Comparison of ENCODE assay signal across 11 mouse cellular contexts in genomic region chr1:75449377-75450135, GRCm38 (mm10). TPM values are rescaled to one million over a fixed set of nuclear protein-coding genes. Genes with fewer than 3 reads are reported as not detected.
DNase-seq lines count a peak whose midpoint lies in the region; ATAC-seq and TF ChIP-seq lines count a peak whose summit lies in the region.
"Had no signal": no experiment of that assay in that cellular context is flagged by ENCODE, and none has a peak within 500 bp of the region (broad histone marks: within the 10 kb centered on the region; RNA-seq: fewer than 3 reads in every experiment).

No protein-coding gene starts in this region.

- H3K9ac ChIP-seq in heart, embryonic 15.5 days: no peak overlapping the region
- no peak overlapping the region for H3K9ac ChIP-seq in limb, embryonic 11.5 days (ENCODE audit: low read length)

- DNase-seq in heart, postnatal 25 days (ENCODE audit: low spot score): no peak
- DNase-seq in forebrain, embryonic 10.5 days (ENCODE audit: extremely low spot score, low spot score): no peak
- DNase-seq in limb, embryonic 11.5 days (ENCODE audit: low spot score): no peak
- DNase-seq in cerebellum, postnatal 25 days: no peak
- DNase-seq in thymus, postnatal 0 days (ENCODE audit: low spot score): no peak
- no peak for DNase-seq in lung, postnatal 25 days (ENCODE audit: low spot score)
- DNase-seq: adrenal gland, postnatal 25 days; kidney, postnatal 36 days had no signal

- H3K27ac ChIP-seq in heart, embryonic 15.5 days: no peak overlapping the region
- H3K27ac ChIP-seq in forebrain, embryonic 10.5 days: peak overlapping the region; percentile 80
- no peak overlapping the region for H3K27ac ChIP-seq in limb, embryonic 11.5 days (replicated peaks; ENCODE audit: low read depth, low read length)

- ATAC-seq in heart, embryonic 15.5 days (replicated peaks; ENCODE audit: insufficient number of reproducible peaks, insufficient read depth, low FRiP score, low read depth): no peak
- no peak for ATAC-seq in limb, embryonic 11.5 days (ENCODE audit: insufficient number of reproducible peaks, low FRiP score, low TSS enrichment, low read depth)

- H3K4me1 ChIP-seq in heart, embryonic 15.5 days (replicated peaks): peaks cover 65% of the 10 kb centered on the region
- H3K4me1 ChIP-seq in forebrain, embryonic 10.5 days: peaks cover 100% of the 10 kb centered on the region
- H3K4me1 ChIP-seq in limb, embryonic 11.5 days (ENCODE audit: control insufficient read depth, insufficient read depth, low read length): peaks cover 78% of the 10 kb centered on the region

- H3K79me2 ChIP-seq in myocyte (ENCODE audit: control insufficient read depth, insufficient read depth): no peaks in the 10 kb centered on the region

- no peak overlapping the region for H3ac ChIP-seq in myocyte (ENCODE audit: control insufficient read depth, insufficient read length)

- no peak for TF ChIP-seq POLR2A in myocyte (IDR thresholded peaks at IDR 0.05; ENCODE audit: insufficient read length, low read depth)

- peak overlapping the region; percentile 62 for H3K4me2 ChIP-seq in heart, embryonic 15.5 days
- H3K4me2 ChIP-seq in limb, embryonic 11.5 days (ENCODE audit: low read depth, severe bottlenecking): peak overlapping the region; percentile 59
- H3K4me2 ChIP-seq in myocyte (ENCODE audit: low read depth): peak overlapping the region; percentile 10

- intact Hi-C loops in heart, postnatal 25 days (cut with DNase I): loop anchor here (5.0 kb wide), 1 partner anchor 107 kb away; no protein-coding TSS in a partner anchor

- no peak overlapping the region for H3K4me3 ChIP-seq in heart, embryonic 15.5 days
- peak overlapping the region; percentile 46 for H3K4me3 ChIP-seq in forebrain, embryonic 10.5 days
- H3K4me3 ChIP-seq in limb, embryonic 11.5 days (ENCODE audit: low read depth, low read length): no peak overlapping the region; the same call in 1 of the 2 replicates
- H3K4me3 ChIP-seq in myocyte: no peak overlapping the region

- WGBS in heart, embryonic 15.5 days: 10% methylated on average over 8 of the region's 8 CpGs
- 4% methylated on average over 8 of the region's 8 CpGs for WGBS in forebrain, embryonic 10.5 days
- WGBS in limb, embryonic 11.5 days: under 1% methylated on average over 8 of the region's 8 CpGs

- peaks cover 92% of the 10 kb centered on the region for H3K27me3 ChIP-seq in heart, embryonic 15.5 days
- peaks cover 100% of the 10 kb centered on the region for H3K27me3 ChIP-seq in forebrain, embryonic 10.5 days (ENCODE audit: poor library complexity, severe bottlenecking)
- H3K27me3 ChIP-seq in limb, embryonic 11.5 days (ENCODE audit: control insufficient read depth, insufficient read depth, low read length): peaks cover 54% of the 10 kb centered on the region
- H3K27me3 ChIP-seq in myocyte (ENCODE audit: control insufficient read depth, insufficient read depth, insufficient read length): peaks cover 18% of the 10 kb centered on the region

- no peaks in the 10 kb centered on the region for H3K9me3 ChIP-seq in heart, embryonic 15.5 days (replicated peaks)
- H3K9me3 ChIP-seq in forebrain, embryonic 10.5 days: no peaks in the 10 kb centered on the region
- H3K9me3 ChIP-seq in limb, embryonic 11.5 days (ENCODE audit: control insufficient read depth, low read length): no peaks in the 10 kb centered on the region

- no peaks in the 10 kb centered on the region for H3K36me3 ChIP-seq in heart, embryonic 15.5 days
- H3K36me3 ChIP-seq in forebrain, embryonic 10.5 days (replicated peaks): no peaks in the 10 kb centered on the region
- no peaks in the 10 kb centered on the region for H3K36me3 ChIP-seq in limb, embryonic 11.5 days (ENCODE audit: control insufficient read depth, insufficient read depth, low read length)
- no peaks in the 10 kb centered on the region for H3K36me3 ChIP-seq in myocyte (ENCODE audit: control insufficient read depth, insufficient read depth)

TF ChIP-seq in myocyte, 11 proteins besides CTCF, POLR2A, EP300 and RAD21:
- TF ChIP-seq CEBPB (IDR thresholded peaks at IDR 0.05; ENCODE audit: insufficient read depth, poor library complexity, severe bottlenecking) (peak; percentile 76; the same call in 1 of the 2 replicates), USF1 (IDR thresholded peaks at IDR 0.05; ENCODE audit: low read depth) (no peak), TCF12 (IDR thresholded peaks at IDR 0.05; ENCODE audit: insufficient read depth, poor library complexity, severe bottlenecking) (no peak)

RNA-seq across cellular contexts. Expression of gene Asic4, which starts 0.7 kb away (rescaled TPM):
- polyA plus RNA-seq in heart, embryonic 15.5 days (2015; fragmentation: Nextera tagmentation; extraction: Ambion mirVana): 0.40 and 0.81 TPM in 2 replicates
- not detected for total RNA-seq in heart, postnatal 25 days (2021)
- 3.1 and 3.4 TPM in 2 replicates for polyA plus RNA-seq in forebrain, embryonic 10.5 days (2016; fragmentation: Nextera tagmentation; extraction: Ambion mirVana)
- polyA plus RNA-seq in limb, embryonic 11.5 days (2014; fragmentation: Nextera tagmentation; extraction: Ambion mirVana): 0.07 and 0.13 TPM in 2 replicates
- 0.28 TPM for polyA plus RNA-seq in myocyte (2012; fragmentation: generic; extraction: Trizol)
- not detected in 2 replicates for polyA plus RNA-seq in thymus, postnatal 0 days (2015; fragmentation: Nextera tagmentation; extraction: Ambion mirVana)
- polyA plus RNA-seq: erythroblast, embryonic 14.5 days had no signal

RNA-seq across cellular contexts. Expression of gene Gmppa, which starts 13.8 kb away (rescaled TPM):
- 63.9 and 81.8 TPM in 2 replicates for polyA plus RNA-seq in heart, embryonic 15.5 days (2015; fragmentation: Nextera tagmentation; extraction: Ambion mirVana)
- total RNA-seq in heart, postnatal 25 days (2021): 10 to 100 TPM; 36.6 to 37.3 TPM
- polyA plus RNA-seq in forebrain, embryonic 10.5 days (2016; fragmentation: Nextera tagmentation; extraction: Ambion mirVana): 55.9 and 60.1 TPM in 2 replicates
- polyA plus RNA-seq in limb, embryonic 11.5 days (2014; fragmentation: Nextera tagmentation; extraction: Ambion mirVana): 44.9 and 49.9 TPM in 2 replicates
- 106 TPM for polyA plus RNA-seq in myocyte (2012; fragmentation: generic; extraction: Trizol)
- polyA plus RNA-seq in thymus, postnatal 0 days (2015; fragmentation: Nextera tagmentation; extraction: Ambion mirVana): 51.4 and 58.5 TPM in 2 replicates

RNA-seq across cellular contexts. Expression of gene Chpf, which starts 29.6 kb away (rescaled TPM):
- polyA plus RNA-seq in heart, embryonic 15.5 days (2015; fragmentation: Nextera tagmentation; extraction: Ambion mirVana): 23.9 and 36.6 TPM in 2 replicates
- total RNA-seq in heart, postnatal 25 days (2021): 10 to 100 TPM; 26.4 to 28.2 TPM
- 20.1 and 20.5 TPM in 2 replicates for polyA plus RNA-seq in forebrain, embryonic 10.5 days (2016; fragmentation: Nextera tagmentation; extraction: Ambion mirVana)
- polyA plus RNA-seq in limb, embryonic 11.5 days (2014; fragmentation: Nextera tagmentation; extraction: Ambion mirVana): 14.2 and 16.1 TPM in 2 replicates
- 52.1 TPM for polyA plus RNA-seq in myocyte (2012; fragmentation: generic; extraction: Trizol)
- 10.7 and 11.4 TPM in 2 replicates for polyA plus RNA-seq in thymus, postnatal 0 days (2015; fragmentation: Nextera tagmentation; extraction: Ambion mirVana)

RNA-seq across cellular contexts. Expression of gene Tmem198, which starts 29.8 kb away (rescaled TPM):
- polyA plus RNA-seq in heart, embryonic 15.5 days (2015; fragmentation: Nextera tagmentation; extraction: Ambion mirVana): 0.39 and 0.80 TPM in 2 replicates
- under 1 TPM; 0.42 to 0.61 TPM for total RNA-seq in heart, postnatal 25 days (2021)
- polyA plus RNA-seq in forebrain, embryonic 10.5 days (2016; fragmentation: Nextera tagmentation; extraction: Ambion mirVana): 4.5 and 6.1 TPM in 2 replicates
- polyA plus RNA-seq in limb, embryonic 11.5 days (2014; fragmentation: Nextera tagmentation; extraction: Ambion mirVana): 0.17 and 0.18 TPM in 2 replicates
- 0.78 TPM for polyA plus RNA-seq in myocyte (2012; fragmentation: generic; extraction: Trizol)
- 0.30 and 0.39 TPM in 2 replicates for polyA plus RNA-seq in thymus, postnatal 0 days (2015; fragmentation: Nextera tagmentation; extraction: Ambion mirVana)

RNA-seq across cellular contexts. Expression of gene Obsl1, which starts 56.7 kb away (rescaled TPM):
- 95.1 and 122 TPM in 2 replicates for polyA plus RNA-seq in heart, embryonic 15.5 days (2015; fragmentation: Nextera tagmentation; extraction: Ambion mirVana)
- 100 to 1,000 TPM; 147 to 150 TPM for total RNA-seq in heart, postnatal 25 days (2021)
- 34.5 and 35.8 TPM in 2 replicates for polyA plus RNA-seq in forebrain, embryonic 10.5 days (2016; fragmentation: Nextera tagmentation; extraction: Ambion mirVana)
- polyA plus RNA-seq in limb, embryonic 11.5 days (2014; fragmentation: Nextera tagmentation; extraction: Ambion mirVana): 67.4 and 72.5 TPM in 2 replicates
- polyA plus RNA-seq in myocyte (2012; fragmentation: generic; extraction: Trizol): 148 TPM
- polyA plus RNA-seq in thymus, postnatal 0 days (2015; fragmentation: Nextera tagmentation; extraction: Ambion mirVana): 9.9 and 10.2 TPM in 2 replicates

Comparison
In these comparisons a context has a peak if more than half of its experiments do, and no peak if none do; other contexts are left out.
1. H3K4me2 ChIP-seq: peak in every context shown above with its lines; median percentile 62 in heart, embryonic 15.5 days; 59 in limb, embryonic 11.5 days; 10 in myocyte.